Mouse (Mus musculus): ENCODE measurements around the gene Gstm3.

DNA sequence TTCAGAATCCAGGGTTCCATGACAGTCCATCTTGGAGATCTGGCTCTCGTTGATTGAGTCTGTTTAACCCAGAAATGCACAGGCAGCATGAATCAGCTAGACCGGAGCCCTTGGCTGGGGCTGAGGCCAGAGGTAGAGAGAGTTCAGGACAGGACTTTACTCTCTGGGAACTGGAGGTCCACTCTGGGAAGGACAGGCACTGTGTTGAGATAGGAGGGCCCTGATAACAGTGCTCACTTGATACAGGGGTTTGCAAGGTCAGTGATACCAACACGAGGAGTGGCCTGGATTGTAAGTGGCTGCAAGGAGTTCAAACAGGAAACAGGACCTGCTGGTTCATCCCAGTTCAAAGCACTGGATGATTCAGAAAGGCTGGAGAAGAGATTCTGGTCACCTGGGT lies 8.6 kb upstream of the Gstm3 start:
- TF ChIP-seq CTCF (IDR thresholded peaks at IDR 0.05; ENCODE audit: extremely low read depth, insufficient read length, insufficient replicate concordance, low read depth, low read length) (no peak), POLR2A (IDR thresholded peaks at IDR 0.05; ENCODE audit: low read depth, low read length) (no peak)

All from small intestine, adult 2 months (tissue).